Mouse (Mus musculus): ENCODE measurements at regions not wholly inside any gene's neighbourhood (a gene's known extent, or its start where the extent isn't known, plus 50 kb on each side); places are given as distances from the start of the nearest gene placed in this dataset.

DNA sequence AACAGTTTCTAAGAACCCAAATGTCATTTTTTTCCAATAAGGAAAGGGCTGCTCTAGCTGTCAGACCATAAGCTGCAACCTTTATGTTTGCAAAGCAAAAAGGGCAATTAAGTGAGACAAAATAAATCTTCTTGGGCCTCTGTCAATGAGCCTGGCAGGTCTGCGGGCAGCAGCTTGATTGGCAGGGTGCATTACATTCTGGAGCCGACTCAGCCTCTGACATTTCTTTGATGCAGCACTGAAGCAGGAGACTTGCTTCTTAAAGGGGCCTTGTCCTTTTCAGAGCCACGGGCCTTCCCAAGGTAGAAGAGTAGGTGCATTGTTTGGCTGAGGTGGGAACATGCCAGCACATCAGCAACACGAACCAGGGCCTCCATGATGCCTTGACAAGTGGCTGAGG is 190.2 kb upstream of the Kdm8 start:
- no peak for DNase-seq (ENCODE audit: low read depth, low spot score)

DNA sequence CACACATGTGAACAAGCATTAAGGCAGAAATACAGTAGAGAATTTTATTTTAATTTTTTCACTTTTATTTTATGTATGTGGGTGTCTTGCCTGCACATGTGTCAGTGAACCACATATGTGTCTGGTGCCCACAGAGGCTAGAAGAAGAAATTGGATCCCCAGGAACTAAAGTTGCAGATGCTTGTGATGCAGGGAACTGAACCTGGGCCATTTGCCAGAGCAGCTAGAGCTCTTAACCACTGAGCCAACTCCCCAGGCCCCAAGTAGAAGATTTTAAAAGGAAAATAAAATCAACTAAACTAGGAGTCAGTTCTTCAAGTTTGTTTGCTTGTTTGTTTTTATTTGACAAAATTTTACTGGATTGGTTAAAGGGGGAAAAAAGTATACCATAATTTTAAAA is 185.5 kb upstream of the Kdm8 start:
- DNase-seq (ENCODE audit: low read depth, low spot score): no peak

DNA sequence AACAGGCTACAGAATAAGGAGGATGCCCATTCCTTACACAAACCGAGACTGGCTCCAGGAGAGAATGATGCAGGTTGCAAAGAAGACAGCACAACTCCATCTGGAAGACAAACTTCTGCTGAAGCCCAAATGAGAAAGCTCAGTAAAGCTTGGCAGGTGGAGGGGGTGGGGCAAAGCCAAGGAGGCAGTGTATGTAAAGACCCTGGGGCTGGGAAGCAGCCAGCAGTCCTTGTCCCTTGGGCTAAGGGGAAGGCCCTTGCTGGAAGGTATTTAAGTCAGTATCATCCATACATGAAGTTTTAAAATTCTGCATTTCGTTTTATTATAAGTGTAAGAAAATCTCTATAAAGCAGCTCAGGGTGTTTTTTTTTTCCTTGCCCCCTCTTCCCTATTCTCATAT is 182.3 kb upstream of the Kdm8 start:
- DNase-seq (ENCODE audit: low read depth, low spot score): no peak

DNA sequence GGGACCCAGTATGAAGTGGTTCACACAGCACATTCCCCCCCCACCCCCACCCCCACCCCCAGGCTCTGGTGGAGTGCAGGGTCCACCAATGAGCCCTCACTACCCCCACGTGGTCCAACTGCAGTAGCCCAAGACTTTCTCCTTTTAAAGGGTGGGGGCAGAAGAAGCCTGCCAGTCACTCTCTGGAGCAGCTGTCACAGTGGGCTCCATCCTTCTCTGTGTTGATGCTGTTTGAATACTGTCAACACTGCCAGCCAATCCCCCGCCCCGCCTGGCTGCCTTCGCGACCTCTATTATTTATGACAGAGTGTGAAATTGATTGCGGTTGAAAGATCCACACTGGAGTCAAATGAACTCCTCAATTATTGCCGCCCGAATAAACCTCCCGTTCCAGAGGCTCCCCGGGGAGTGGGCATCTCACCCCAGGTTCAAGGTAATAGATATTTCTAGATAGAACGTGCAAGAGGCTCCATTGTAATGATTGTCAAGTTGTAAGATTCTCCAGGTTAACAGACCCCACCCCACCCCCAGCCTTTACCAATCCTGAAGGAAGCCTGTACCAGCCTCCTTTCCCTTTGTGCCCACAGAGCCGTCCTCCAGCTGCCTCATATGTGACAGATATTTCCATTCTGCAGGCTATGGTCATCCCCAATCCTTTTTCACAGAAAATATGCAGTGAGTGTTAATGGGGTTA is 181.7 kb upstream of the Kdm8 start:
- DNase-seq (ENCODE audit: low read depth, low spot score): no peak

DNA sequence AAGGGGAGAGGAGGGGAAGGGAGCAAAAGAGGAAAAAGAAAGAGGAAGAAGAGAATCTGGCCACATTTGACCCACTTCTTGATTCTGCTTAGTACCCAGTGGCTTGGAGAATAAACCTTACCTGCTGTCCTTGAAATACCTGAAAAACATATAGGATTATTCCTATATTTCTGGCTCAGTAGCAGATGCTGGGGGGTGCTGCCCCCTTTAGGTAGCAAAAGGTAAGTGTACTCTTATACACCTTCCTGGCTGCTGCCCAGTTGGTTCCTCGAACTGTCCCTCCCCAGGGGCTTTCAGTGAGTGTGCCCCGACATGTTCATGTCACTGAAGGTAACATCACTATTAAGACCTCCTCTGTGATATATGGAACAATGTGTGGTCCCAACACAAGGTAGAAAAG is 180.7 kb upstream of the Kdm8 start:
- no peak for DNase-seq (ENCODE audit: low read depth, low spot score)

DNA sequence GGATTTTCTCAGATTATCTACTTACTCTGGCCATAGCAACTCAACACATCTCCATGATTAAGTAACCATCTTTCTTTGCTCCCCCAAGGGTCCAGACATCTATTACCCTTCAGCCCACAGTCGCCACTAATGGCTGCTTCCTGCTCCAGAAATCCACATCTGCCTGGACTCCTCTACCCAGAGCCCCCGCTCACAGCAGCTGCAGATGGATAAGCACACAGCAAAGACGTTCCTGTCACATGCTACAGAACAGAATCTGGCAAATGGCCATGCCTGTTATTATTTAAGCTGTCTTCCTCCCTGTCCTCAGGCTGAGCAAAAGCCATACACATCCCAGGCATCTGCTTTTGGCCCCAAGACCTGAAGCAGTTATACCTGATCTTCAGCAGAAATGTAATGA is 173.8 kb upstream of the Kdm8 start:
- no peak for DNase-seq (ENCODE audit: low read depth, low spot score)

DNA sequence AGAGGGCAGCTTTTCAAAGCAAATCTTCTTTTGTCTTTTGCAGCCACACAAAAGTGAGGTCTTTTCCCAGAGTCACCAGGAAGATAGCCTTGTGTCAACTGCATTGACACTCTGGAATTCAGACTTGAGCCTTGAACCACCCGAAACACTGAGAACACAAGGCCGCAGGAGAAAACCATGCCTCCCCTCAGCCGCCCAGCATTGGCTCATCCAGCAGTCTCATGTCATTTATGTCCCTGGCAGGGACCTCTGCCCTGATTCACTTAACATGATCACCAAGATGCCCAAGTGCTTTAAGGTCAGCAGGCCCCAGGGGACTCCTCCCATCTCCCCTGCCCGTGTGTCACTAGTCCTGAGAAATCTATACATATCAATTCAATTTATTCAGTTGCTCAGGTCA is 173.1 kb upstream of the Kdm8 start:
- no peak for DNase-seq (ENCODE audit: low read depth, low spot score)

DNA sequence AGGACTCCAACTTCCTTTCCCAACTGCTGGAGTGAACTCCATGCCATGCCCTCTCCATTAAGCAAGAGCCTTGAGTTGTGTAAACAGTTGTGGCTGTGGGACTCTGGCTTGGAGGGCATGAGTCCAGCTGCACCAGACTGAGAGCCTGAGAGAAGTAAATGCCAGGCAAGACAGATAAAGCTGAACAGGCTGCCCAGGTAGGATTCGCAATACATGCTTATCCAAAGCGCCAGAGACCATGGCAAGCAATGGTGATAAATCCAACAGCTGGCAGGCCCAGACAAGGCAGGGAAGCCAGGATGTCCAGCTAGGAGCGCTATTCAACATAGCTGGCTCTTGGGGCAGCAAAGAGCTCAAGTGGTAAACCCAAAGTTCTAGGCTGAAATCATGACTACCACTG is 163.1 kb upstream of the Kdm8 start:
- DNase-seq (ENCODE audit: low read depth, low spot score): no peak

DNA sequence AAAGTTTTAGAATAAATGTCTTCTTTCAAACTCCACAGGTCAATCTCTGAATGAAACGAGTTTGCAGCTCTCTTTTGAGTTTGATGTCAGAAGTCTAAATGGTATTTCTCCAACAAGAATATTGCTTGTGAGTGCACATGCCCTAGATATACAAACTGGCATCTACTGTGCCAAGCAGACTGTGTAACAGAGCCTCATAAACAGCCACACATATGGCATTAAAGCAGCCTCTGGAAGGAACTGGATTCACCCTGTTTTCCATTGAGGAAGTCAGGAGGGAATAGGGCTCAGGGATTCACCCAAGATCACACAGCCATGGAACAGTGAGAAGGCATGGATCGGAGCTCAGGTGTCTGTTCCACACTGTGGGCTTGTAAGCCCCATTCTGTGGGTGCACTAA is 149.2 kb upstream of the Kdm8 start:
- no peak for DNase-seq (ENCODE audit: low read depth, low spot score)

DNA sequence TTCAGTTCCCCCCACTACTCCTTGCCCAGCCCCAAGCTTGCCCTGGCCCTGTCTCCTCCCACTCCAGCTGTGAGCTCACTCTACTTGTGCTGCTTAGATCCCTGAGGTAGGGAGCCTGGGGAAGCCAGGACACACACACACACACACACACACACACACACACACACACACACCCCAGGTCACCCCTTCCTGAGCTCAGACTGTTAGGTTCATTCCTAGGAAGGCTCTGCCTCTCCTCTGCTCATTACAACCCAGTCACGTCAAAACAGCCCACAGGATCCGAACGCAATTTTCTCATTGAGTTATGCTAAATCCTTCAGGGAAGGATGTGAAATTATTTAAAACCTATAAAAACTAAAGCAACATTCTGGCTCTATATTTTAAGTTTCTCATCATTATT is 136.0 kb upstream of the Kdm8 start:
- DNase-seq (ENCODE audit: low read depth, low spot score): no peak

DNA sequence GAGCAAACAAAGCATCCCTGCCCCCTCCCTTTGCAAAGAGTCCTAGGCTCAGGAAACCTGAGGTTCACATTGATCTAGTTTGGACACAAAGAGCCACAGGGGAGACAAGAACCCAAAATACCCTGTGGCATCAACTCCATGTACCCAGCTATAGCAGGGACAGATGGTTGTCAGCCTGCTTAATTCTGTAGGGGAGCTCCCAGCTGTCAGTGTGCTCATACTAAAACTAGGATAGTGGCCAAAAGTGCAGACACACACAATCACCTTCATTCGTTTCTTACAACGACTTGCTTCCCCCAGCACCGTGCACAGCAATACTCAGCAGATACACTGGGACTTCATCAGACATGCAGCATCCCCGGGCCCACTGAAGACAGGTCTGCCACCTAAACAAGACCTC is 133.5 kb upstream of the Kdm8 start:
- DNase-seq (ENCODE audit: low read depth, low spot score): peak; percentile 47

DNA sequence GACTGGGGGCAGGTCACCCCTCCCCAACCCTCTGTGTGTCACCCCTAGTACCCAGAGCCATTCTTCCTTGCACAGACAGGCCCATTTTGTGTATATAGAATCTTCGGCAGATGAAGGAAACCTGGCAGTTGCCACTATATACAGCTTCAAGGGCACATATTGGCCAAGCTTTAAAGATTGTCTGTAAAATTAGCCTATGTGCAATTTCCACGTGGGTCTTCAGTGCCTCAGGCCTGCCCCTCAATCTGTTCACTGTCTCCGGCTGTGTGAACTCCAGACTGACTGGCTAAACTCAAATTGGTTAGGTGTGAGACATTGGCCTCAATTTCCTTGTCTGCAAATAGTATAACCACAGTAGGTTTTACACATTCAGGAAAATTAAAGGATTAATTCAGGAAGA is 130.9 kb upstream of the Kdm8 start:
- DNase-seq (ENCODE audit: low read depth, low spot score): no peak

DNA sequence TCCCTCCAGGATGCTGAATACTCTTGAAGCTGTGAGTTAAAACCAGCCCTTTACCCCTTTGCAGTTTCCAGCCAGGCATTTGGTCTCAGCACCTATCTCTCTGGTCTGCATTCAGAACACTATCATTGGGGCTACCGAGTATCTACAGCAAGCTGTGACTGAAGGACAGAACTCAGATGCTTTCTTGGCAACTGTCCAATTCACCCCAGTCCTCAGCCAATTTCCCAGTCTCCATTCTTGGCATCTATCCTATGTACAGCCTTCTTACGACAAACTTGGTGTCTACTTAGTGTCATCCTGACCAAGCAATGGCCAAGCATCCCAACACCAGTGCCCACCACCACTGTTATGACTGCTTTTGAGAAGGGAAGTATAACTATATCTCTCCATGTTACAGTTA is 109.7 kb upstream of the Kdm8 start:
- DNase-seq (ENCODE audit: low read depth, low spot score): no peak

DNA sequence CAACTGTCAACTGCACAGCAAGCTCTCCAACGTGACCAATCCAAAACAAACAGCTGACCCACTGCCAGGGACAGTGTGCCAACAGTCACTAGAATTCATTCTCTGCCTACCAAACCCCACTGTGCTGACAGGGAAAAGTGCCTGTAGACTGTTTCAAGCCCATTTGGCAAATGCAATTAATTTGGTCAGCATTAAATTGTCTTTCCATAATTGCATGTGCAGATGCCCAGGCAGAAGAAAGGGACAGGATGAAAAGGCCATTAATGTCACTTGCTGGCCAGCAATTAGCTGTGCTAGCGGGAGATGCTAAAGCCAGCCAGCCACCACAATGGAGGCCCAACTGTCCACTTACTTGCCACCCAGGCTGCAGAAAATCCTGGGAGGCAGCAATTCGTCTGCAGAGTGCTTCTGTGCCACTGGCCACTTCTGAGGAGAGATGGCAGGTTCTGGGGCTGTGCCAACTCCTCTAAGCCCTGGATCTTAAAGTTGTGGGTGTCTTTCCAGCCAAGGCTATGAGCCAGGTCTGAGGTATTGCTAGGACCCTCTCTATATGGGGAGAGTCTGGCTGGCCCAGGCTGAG is 108.8 kb upstream of the Kdm8 start:
- no peak for DNase-seq (ENCODE audit: low read depth, low spot score)

DNA sequence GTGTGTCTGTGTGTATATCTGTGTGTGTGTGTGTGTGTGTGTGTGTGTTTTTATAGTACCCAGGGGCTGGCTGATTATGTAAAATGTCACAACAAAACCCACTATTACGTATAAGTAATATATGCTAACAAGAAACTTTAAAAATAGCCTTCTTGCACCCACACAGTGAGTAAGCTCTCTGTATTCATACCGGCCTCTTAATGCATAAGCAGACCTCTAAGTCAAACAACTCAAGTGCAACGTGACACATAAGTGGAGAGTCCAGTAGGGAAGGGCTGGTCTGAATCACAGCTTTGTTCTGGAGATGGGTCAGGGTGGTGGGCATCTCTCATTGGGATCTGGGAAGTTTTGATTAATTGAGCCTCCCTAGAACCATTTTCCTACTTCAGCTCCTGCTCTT is 107.7 kb upstream of the Kdm8 start:
- DNase-seq (ENCODE audit: low read depth, low spot score): peak; percentile 10

DNA sequence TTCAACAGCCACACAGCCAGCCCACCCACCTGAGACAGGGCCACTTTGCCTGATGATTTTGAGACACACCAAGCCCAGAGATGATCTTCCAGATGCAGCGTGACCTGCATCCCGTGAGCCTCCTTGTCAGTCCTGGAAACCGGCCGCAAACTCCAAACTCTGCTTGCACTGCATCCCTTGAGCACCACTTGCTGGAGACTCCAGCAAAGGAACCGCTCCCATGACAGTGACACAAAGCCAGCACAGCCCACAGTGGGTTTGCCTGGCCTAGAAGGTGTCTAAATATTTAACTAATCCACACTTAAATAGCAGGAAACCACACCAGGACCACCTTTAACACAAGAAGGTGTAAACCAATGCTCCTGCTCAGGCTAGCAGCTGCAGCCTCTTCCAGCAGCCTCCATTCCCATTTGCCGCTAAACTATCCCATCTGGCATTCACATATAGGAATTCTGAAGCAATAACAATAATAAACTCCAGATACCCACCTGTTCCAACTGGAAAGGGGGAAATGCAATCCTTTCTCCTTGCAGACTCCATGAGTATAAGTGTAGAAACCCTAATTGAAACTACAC is 106.2 kb upstream of the Kdm8 start:
- no peak for DNase-seq (ENCODE audit: low read depth, low spot score)

DNA sequence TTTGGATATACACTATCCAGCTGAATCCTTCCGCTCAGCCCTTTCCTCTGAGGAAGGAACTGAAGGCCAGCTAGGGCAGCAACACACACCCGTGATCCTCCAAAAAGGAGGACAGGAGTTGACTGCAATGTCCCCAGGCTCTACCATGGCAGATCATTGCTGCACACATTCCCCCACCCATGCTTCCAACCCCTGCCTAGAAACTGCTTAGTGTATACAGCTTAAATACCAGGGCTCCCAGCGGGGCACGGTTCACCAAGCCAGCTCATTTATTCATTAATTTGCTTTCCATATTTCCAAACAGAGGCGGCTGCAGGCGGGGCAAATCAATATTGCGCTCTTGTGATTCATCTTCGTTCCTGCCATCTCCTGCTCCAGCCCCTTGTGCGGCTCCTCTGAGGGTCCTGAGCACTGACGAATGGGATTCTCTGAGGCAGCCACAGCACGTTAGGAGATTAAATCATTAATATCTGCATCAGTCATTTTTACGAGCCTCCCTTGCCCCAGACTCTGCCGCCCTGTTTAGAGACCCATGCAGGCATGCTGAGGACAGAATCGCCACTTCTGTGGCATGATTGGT is 104.1 kb upstream of the Kdm8 start:
- DNase-seq (ENCODE audit: low read depth, low spot score): no peak

DNA sequence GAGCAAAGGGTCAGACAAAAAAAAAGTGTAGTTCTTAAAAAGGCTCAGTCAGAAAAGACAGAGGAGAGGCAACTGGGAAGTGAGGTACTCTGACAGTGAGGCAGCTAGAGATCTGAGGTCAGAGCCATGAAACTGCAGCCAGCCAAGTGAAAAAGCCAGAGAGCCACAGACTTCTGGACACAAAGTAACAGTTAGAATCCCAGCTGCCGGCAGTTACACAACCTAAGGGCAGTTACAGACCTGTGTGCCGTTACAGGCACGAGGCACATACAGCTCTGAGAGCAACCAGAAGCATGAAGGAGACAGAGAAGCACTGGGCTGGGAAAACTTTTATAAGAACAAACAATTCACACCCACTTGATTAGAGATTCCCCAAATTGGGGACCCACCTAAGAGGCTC is 94.9 kb upstream of the Kdm8 start:
- DNase-seq (ENCODE audit: low read depth, low spot score): no peak

DNA sequence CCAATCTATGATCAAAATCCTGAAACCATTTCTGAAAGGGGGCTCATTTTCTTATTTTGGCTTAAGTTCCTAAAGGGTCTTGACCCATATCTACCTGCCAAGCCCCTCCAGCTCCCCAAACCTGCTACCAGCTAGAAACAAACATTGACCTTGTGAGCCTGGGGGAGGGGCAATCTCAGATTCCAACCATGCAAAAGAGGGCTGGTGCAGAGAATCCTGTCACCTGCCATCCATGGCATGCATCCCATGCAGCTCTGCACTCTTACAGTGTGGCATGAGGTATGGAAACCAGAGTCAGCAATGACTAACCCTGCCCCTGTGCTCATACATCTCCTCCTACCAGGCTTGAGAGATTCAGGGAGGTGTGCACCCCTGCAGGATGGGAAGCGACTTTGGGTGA is 90.3 kb upstream of the Kdm8 start:
- no peak for DNase-seq (ENCODE audit: low read depth, low spot score)

DNA sequence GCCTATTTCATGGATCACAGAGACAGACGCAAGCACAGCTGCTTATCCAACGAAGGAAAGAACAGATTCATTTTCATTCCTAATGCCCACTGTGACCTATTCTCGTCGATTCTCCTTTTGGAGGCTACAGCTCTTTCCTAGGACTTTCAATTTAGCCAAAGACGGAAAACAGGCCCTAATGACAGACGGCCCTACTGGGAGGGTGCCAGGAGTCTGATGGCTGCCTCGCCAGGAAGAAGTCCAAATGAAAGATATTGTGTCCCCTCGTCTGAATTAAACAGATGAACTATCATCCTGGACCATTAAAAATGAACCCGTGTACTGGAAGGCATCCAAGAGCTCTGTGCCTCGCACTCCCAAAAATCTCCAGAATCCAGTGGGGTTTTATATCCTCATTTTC is 89.5 kb upstream of the Kdm8 start:
- DNase-seq (ENCODE audit: low read depth, low spot score): no peak

DNA sequence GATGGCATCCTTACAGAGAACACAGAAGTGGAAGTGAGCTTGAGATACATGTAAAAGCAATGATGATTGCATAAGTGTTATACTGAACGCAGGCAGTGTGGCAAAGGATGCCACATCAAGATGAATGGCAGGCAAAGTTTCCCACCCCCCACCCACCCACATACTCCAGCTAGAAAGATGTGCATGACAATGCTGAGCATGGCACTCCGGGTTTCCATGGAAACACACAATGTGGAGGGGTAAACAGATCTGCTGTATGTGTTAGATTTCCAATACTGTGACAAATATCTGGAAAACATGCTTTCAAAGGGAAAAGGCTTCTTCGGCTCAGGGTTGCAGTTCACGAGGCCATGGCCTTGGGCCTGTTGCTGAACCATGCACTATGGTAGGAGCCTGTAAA is 86.5 kb upstream of the Kdm8 start:
- DNase-seq (ENCODE audit: low read depth, low spot score): peak; percentile 45

DNA sequence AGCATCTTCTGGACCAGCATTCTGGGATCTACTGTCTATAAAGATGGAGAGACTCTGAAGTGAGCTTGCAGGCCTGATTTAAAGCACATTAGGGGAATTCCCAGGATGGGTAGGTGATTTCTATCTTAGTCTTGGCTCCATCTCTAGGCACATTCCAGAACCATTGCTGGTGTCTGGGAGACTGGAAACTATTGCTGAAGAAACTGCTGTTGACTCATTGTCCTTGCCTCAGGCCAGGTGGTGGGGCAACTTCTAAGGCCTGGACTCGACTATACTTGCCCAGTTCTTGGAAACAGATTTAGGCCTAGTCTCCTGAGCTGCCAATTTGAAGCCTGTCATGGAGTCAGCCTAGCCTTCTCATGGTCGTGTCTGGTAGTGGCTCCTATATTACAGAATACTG is 61.5 kb upstream of the Kdm8 start:
- no peak for DNase-seq (ENCODE audit: low read depth, low spot score)

DNA sequence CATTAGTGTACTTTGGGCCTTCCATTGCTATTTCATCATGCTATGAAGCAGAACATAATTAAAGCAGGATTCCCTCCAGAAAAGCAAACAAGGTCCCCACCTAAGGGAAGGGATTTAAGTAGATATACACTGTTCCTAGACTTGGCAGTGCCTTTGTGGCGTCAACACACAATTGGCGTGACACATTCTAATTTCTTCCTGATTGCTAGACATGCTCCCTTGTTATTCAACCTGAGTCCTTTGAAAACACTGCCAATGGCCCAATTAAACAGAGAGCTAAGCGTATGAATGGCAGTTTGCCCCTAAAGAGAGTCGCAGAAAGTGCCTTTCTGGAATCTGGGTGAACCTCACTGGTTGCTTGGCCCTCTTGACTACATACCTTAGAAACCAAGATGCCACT is 60.3 kb upstream of the Kdm8 start:
- DNase-seq (ENCODE audit: low read depth, low spot score): no peak
